Mouse (Mus musculus) heart, postnatal 36 days (tissue): Measurements from ENCODE around the gene Rbm20. TPM values are rescaled to one million over a fixed set of nuclear protein-coding genes. Genes with fewer than 3 reads are reported as not detected.

ENCODE experiments used
- DNase-seq, 2 experiments: peaks; one replicate each; pipeline ENCODE4 v3.0.0; 2021 to 2022
- intact Hi-C: fragments of 180-260 bp; cut with DNase I; formaldehyde crosslinking; loops from one replicate; pipeline ENCODE4 v1.15.1; 2025
- total RNA-seq, 2 experiments: library from RNA; stranded (reverse); gene quantifications; 2 replicates each; pipeline ENCODE4 v1.2.3; 2021

Rbm20 gene
- total RNA-seq, 2 experiments from 2014 or later = 216 to 224 TPM

GRCm38 (mm10) chr19:53780752-53781602, 103.9 kb downstream of the Rbm20 start:
- intact Hi-C loops = loop anchor here (5.0 kb wide), 1 partner anchor 111 kb away; the partner anchor contains the start of gene Pdcd4
- DNase-seq = no peak

GRCm38 (mm10) chr19:53781826-53782225, 104.7 kb downstream of the Rbm20 start:
- intact Hi-C loops = loop anchor here (5.0 kb wide), 1 partner anchor 110 kb away; the partner anchor contains the start of gene Pdcd4
- DNase-seq = no peak

- no peak for DNase-seq
- intact Hi-C loops = no loop called here
Measured at GRCm38 (mm10) chr19:53785352-53785751, 108.2 kb downstream of the Rbm20 start.

- no peak for DNase-seq
- intact Hi-C loops = no loop called here
Measured at GRCm38 (mm10) chr19:53786239-53786638, 109.1 kb downstream of the Rbm20 start.

DNA sequence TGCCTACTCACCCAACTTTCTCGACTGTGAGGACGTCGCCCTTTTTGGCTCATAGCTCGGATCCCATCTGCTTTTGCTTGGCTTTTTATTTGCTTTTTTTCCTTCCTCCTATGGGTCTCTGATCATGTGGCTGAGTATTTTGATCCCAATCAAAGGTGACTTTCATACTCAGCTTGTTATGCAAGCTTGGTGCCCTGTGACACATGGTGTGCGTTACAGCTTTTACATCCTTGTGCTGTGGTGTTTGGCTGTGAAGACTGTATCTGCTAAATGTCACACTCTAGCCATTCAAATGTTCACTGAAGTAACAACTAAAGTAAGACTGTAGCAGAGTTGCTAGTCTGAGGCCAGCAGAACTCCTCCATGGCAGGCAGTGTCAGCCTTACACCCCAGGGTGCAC, 109.7 kb downstream of the Rbm20 start:
- DNase-seq = no peak
- intact Hi-C loops = no loop called here

- no peak for DNase-seq
- intact Hi-C loops = no loop called here
Measured at GRCm38 (mm10) chr19:53788621-53789331, 111.7 kb downstream of the Rbm20 start.

DNA sequence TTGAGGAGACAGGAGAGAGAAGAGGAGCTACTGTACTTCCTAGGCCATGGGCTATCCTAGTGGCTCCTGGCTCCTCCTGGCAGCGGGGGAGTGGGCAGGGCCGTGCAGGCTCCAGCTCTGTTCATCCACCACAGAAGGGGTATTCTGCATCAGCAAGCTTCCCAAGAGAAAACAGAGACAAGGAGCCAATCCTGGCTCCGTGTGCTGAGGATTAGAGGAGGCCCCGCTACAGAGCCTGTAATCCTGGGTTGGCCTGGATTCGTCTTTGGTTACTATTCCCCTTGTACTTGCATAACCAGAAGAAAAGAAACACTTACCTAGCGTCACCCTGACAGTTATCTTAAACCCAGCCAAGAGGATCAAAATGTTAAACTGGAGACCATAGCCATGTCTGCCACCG, 112.5 kb downstream of the Rbm20 start:
- intact Hi-C loops = no loop called here
- DNase-seq = no peak

DNA sequence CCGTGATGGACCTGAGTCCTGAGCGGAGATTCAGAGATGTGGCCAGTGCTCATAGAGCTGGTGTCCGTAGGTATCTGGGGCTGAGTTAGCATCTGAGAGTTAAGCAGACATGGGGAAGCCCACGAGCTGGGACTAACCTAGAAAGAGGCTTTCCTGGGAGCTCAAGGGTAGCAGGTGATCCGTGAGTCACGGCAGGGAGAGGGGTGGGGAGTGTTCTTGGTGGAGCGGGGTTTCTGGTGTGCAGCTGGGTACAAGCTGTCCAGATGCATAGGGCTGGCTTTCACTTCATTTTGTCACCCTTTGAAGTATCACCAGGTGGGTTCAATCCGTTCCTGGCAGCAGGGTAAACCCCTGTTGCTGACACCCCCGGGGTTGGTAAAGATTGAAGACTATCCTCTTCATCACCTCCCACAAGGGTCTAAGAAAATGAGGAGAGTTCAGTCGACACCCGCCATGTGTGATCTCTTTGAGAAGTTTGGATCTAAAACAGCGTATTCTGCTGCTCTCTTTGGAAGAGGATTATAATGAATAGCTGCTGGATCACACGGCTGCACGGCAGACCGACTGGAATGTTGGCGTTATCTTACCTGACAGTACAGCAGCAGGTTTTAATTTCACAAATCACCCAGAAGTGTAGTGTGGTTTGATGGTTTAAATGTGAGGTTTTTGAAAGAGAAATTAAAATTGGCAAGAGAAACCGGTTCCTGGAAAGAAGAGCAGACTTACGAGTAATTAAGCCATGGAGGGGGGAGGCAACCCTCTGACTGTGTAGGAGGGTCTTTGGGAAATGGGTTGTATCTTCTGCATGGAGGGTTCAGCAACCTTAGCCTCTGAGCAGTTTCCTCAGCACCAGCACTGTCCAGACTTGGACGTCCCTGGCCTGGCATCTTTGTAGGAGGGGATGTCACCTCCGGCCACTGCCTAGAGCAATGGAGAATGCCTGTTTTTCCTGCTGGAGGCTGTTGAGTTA, 114.9 kb downstream of the Rbm20 start:
- intact Hi-C loops = no loop called here
- no peak for DNase-seq

GRCm38 (mm10) chr19:53792976-53793897, 116.1 kb downstream of the Rbm20 start:
- intact Hi-C loops = no loop called here
- no peak for DNase-seq

GRCm38 (mm10) chr19:53793994-53794890, 117.1 kb downstream of the Rbm20 start:
- intact Hi-C loops = no loop called here
- DNase-seq = no peak

DNA sequence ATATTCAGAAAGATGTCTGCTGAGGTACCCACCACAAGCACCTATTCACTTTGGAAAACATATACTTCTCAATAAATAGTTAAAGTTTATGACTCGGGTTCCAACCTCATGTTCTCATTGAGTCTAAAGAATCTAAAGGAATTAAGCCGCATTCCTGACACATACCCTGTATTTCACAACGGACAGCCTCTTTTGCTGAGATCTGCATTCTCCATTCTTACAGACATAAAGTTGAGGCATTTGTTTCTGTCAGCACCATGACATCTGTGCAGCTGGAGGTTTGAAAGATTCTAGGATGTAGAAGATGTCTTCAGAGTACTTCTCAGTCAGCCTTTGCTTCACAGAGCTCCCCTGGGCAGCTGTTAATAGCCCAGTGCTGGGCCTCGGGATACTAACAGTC, 117.9 kb downstream of the Rbm20 start:
- no peak for DNase-seq
- intact Hi-C loops = no loop called here

DNA sequence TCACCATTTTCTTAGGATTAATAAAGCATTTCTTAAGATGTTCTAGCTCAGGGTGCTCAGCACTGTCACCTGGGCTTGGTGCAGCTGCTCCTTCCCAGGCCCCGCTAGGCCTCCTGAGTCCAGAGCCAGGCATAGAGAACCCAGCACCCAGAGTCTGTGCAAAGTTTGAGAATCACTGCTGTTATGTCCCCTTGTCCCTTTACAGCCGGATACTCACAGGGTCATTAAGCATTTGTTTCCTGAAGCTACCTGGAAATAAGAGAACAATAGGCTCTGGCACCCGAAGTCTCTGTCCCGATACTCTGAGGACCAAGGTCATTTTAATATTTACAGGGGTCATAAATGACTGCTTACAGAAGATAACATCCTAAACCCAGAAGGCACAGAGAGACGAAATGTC, 118.9 kb downstream of the Rbm20 start:
- DNase-seq = no peak
- intact Hi-C loops = no loop called here

DNA sequence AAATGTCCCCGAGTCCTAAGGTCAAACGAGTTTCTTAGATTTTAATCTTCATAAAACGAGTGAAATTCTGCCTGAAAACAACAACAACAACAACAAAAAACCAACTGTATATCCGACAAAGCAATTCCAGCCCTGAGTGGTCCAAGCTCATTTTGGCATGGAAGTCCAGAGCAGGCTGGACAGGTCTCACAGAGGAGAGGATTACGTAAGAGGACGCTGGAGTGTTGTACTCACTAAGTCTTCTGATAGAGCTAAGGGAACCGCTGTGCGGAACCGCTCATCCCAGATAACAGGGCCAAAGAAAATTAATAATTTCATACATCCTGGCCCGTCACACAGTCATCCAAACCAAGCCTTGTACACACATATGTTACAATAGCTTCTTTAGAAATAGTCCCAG, 120.7 kb downstream of the Rbm20 start:
- no peak for DNase-seq
- intact Hi-C loops = no loop called here

DNA sequence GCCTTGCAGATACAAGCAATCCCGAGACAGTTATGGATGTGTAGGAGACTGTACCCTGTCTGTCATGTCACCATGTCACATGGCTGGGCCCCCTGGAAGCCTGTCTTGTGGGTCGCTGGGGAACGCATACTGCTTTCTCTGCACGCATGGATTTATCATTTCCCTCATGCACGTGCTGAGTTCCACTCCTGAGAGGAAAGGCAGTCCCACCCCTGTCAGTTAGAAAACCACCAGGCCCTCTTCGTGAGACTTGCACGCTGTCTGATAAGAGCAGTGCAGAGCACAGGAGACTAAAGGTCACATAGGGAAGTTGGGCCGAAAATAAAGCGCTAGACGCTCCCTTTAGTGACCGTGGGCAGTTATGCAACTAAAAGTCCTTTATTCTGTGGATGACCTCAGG, 122.8 kb downstream of the Rbm20 start:
- no peak for DNase-seq
- intact Hi-C loops = no loop called here

GRCm38 (mm10) chr19:53800365-53800999, 123.4 kb downstream of the Rbm20 start:
- DNase-seq = no peak
- intact Hi-C loops = no loop called here

DNA sequence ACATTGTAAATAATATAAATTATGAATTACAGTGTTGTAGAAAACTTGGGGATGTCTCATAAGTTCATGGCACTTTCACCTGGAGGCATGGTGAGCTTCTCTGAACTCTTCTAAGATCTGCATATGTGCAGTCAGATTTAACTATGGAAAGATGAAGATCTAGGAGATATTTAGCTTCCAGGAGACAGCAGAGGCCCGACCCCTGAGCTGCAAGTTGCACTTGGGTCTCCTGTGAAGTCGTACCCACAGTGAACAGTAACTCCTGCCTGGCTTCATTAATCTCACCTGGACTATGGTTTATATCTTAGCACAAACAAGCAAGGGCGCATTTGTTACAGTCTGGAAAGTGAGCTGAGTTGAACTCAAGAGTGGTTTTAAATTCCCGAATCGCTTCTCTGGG, 124.3 kb downstream of the Rbm20 start:
- no peak for DNase-seq
- intact Hi-C loops = no loop called here

GRCm38 (mm10) chr19:53801789-53802683, 124.9 kb downstream of the Rbm20 start:
- DNase-seq = no peak
- intact Hi-C loops = no loop called here
